Mouse (Mus musculus): ENCODE measurements around the gene Hamp2. TPM values are rescaled to one million over a fixed set of nuclear protein-coding genes. Genes with fewer than 3 reads are reported as not detected.

Hamp2 gene
- polyA plus RNA-seq, 1 experiment from 2014 or later: not detected

- 48% methylated on average over 4 of the region's 4 CpGs for WGBS
- no peak overlapping the region for H3K27ac ChIP-seq (ENCODE audit: low read depth, low read length)
- no peaks in the 10 kb centered on the region for H3K36me3 ChIP-seq (ENCODE audit: control insufficient read depth, insufficient read depth, low read length)
- H3K4me1 ChIP-seq (replicated peaks; ENCODE audit: control insufficient read depth, insufficient read depth, low read length): no peaks in the 10 kb centered on the region
- ATAC-seq (replicated peaks; ENCODE audit: low FRiP score) (no peak), DNase-seq (ENCODE audit: low spot score) (no peak)
- no peak overlapping the region for H3K4me3 ChIP-seq (ENCODE audit: low read depth, low read length)
- no peaks in the 10 kb centered on the region for H3K27me3 ChIP-seq (ENCODE audit: control insufficient read depth, insufficient read depth, low read length)
- H3K9ac ChIP-seq (ENCODE audit: low read length): no peak overlapping the region
- H3K9me3 ChIP-seq (ENCODE audit: control insufficient read depth, low read length): no peaks in the 10 kb centered on the region
- H3K4me2 ChIP-seq (ENCODE audit: low read depth, low read length, severe bottlenecking): no peak overlapping the region
Observed at GRCm38 (mm10) chr7:30917219-30917618, 7.3 kb downstream of the Hamp2 start.

DNA sequence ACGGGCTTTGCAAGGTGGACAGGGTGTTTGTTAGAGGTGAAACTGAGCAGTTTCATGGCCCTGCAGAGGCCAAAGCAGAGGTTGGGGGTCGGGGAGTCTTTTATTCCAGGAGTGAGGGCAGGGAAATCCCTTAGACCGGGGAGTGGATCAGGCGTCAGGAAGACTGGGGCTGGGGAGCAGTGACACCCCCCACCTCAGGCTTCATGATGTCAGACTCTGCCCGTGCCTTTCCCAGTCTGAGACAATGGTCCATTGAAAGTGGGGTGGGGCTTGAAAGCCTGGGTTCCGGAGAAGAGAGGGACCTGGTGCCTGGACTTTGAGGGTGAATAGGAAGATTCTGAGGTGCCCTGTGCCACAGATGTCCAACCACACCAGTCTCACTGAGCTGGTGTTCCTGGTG, 7.8 kb downstream of the Hamp2 start:
- Histone ChIP-seq H3K27ac (ENCODE audit: low read depth, low read length) (no peak overlapping the region), H3K4me2 (ENCODE audit: low read depth, low read length, severe bottlenecking) (no peak overlapping the region), H3K36me3 (ENCODE audit: control insufficient read depth, insufficient read depth, low read length) (no peaks in the 10 kb centered on the region), H3K27me3 (ENCODE audit: control insufficient read depth, insufficient read depth, low read length) (no peaks in the 10 kb centered on the region), H3K9ac (ENCODE audit: low read length) (no peak overlapping the region), H3K4me3 (ENCODE audit: low read depth, low read length) (no peak overlapping the region), H3K9me3 (ENCODE audit: control insufficient read depth, low read length) (no peaks in the 10 kb centered on the region), H3K4me1 (replicated peaks; ENCODE audit: control insufficient read depth, insufficient read depth, low read length) (no peaks in the 10 kb centered on the region)
- ATAC-seq (replicated peaks; ENCODE audit: low FRiP score) (no peak), DNase-seq (ENCODE audit: low spot score) (no peak)
- 18% methylated on average over 6 of the region's 6 CpGs for WGBS

DNA sequence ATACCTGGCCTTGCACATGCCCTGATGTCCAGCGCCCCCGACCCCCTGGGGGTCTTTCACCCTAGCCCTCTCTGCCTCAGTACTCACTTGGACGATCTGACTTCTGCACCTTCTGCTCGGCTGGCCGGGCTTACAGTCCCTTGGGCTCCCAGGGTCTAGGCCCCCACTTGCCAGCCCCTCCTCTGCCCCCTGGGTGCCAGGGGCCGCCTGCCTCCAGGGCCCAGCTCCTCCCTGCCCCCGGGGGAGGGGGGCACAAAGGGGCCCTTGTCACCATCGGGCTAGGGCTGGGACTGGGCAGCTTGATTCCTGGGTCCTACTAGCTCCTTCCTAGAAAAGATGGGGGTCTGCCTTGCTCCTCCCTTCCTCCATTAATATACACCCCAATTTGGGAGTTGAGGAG, 9.7 kb downstream of the Hamp2 start, which contains the start of gene Mag:
Gene Mag, minus strand, starts transcription at position 142 of the 400 bp plus-strand sequence.
- DNase-seq (ENCODE audit: low spot score): no peak
- Histone ChIP-seq H3K4me2 (ENCODE audit: low read depth, low read length, severe bottlenecking) (no peak within 1 kb of the TSS), H3K4me3 (ENCODE audit: low read depth, low read length) (no peak within 1 kb of the TSS), H3K9ac (ENCODE audit: low read length) (no peak within 1 kb of the TSS), H3K9me3 (ENCODE audit: control insufficient read depth, low read length) (no peaks in the 10 kb centered on the region), H3K36me3 (ENCODE audit: control insufficient read depth, insufficient read depth, low read length) (no peaks in the 10 kb centered on the region), H3K27ac (ENCODE audit: low read depth, low read length) (no peak within 1 kb of the TSS), H3K4me1 (replicated peaks; ENCODE audit: control insufficient read depth, insufficient read depth, low read length) (no peaks in the 10 kb centered on the region), H3K27me3 (ENCODE audit: control insufficient read depth, insufficient read depth, low read length) (no peaks in the 10 kb centered on the region)
- ATAC-seq (replicated peaks; ENCODE audit: low FRiP score): no peak
- 83% methylated on average over 8 of the region's 8 CpGs for WGBS

DNA sequence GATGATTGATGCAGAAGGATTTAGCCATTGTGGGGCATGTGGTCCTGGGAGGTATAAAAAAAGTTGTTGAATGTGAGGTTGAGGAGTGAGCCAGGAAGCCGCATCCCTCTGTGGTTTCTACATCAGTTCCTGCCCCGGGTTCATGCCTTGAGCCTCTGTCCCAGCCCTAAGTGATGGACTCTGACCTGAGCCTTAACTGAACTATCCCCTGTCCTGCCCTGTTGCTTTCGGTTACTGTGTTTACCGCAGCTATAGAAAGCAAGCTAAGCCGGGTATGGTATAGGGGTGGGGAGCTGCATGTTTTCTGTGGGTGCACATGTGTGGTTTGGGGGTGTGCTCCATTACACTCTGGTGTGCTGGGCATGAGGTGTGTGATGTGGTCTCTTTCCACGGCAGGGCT, 14.7 kb downstream of the Hamp2 start:
- H3K4me2 ChIP-seq (ENCODE audit: low read depth, low read length, severe bottlenecking): no peak overlapping the region
- H3K9ac ChIP-seq (ENCODE audit: low read length): no peak overlapping the region
- no peak overlapping the region for H3K4me3 ChIP-seq (ENCODE audit: low read depth, low read length)
- no peaks in the 10 kb centered on the region for H3K36me3 ChIP-seq (ENCODE audit: control insufficient read depth, insufficient read depth, low read length)
- 0 out of 2 replicates have a peak, but pooled peaks cover 2% of the 10 kb centered on the region for H3K4me1 ChIP-seq (replicated peaks; ENCODE audit: control insufficient read depth, insufficient read depth, low read length)
- DNase-seq (ENCODE audit: low spot score) (no peak), ATAC-seq (replicated peaks; ENCODE audit: low FRiP score) (no peak)
- no peaks in the 10 kb centered on the region for H3K9me3 ChIP-seq (ENCODE audit: control insufficient read depth, low read length)
- peaks cover 2% of the 10 kb centered on the region; the same call in 1 of the 2 replicates for H3K27me3 ChIP-seq (ENCODE audit: control insufficient read depth, insufficient read depth, low read length)
- H3K27ac ChIP-seq (ENCODE audit: low read depth, low read length): no peak overlapping the region
- WGBS: 84% methylated on average over 6 of the region's 6 CpGs

- Histone ChIP-seq H3K27me3 (ENCODE audit: control insufficient read depth, insufficient read depth, low read length) (peaks cover 2% of the 10 kb centered on the region; the same call in 1 of the 2 replicates), H3K4me2 (ENCODE audit: low read depth, low read length, severe bottlenecking) (peak overlapping the region; percentile 49), H3K9ac (ENCODE audit: low read length) (no peak overlapping the region), H3K4me3 (ENCODE audit: low read depth, low read length) (peak overlapping the region; percentile 16), H3K27ac (ENCODE audit: low read depth, low read length) (no peak overlapping the region), H3K36me3 (ENCODE audit: control insufficient read depth, insufficient read depth, low read length) (no peaks in the 10 kb centered on the region), H3K4me1 (replicated peaks; ENCODE audit: control insufficient read depth, insufficient read depth, low read length) (0 out of 2 replicates have a peak, but pooled peaks cover 2% of the 10 kb centered on the region), H3K9me3 (ENCODE audit: control insufficient read depth, low read length) (no peaks in the 10 kb centered on the region)
- ATAC-seq (replicated peaks; ENCODE audit: low FRiP score) (no peak; the same call in 1 of the 2 replicates), DNase-seq (ENCODE audit: low spot score) (no peak)
- 27% methylated on average over 17 of the region's 17 CpGs for WGBS
Observed at GRCm38 (mm10) chr7:30908992-30909431, 15.5 kb downstream of the Hamp2 start.

GRCm38 (mm10) chr7:30908277-30908991, 16.0 kb downstream of the Hamp2 start:
- WGBS: 2% methylated on average over 23 of the region's 26 CpGs
- H3K9ac ChIP-seq (ENCODE audit: low read length): no peak overlapping the region; the same call in 1 of the 2 replicates
- H3K4me3 ChIP-seq (ENCODE audit: low read depth, low read length): peak overlapping the region; percentile 16
- H3K4me2 ChIP-seq (ENCODE audit: low read depth, low read length, severe bottlenecking): peak overlapping the region; percentile 49
- no peaks in the 10 kb centered on the region for H3K9me3 ChIP-seq (ENCODE audit: control insufficient read depth, low read length)
- peaks cover 2% of the 10 kb centered on the region; the same call in 1 of the 2 replicates for H3K27me3 ChIP-seq (ENCODE audit: control insufficient read depth, insufficient read depth, low read length)
- peak; percentile 73 for DNase-seq (ENCODE audit: low spot score)
- no peaks in the 10 kb centered on the region for H3K36me3 ChIP-seq (ENCODE audit: control insufficient read depth, insufficient read depth, low read length)
- peak; percentile 66 for ATAC-seq (replicated peaks; ENCODE audit: low FRiP score)
- no peak overlapping the region for H3K27ac ChIP-seq (ENCODE audit: low read depth, low read length)
- 0 out of 2 replicates have a peak, but pooled peaks cover 2% of the 10 kb centered on the region for H3K4me1 ChIP-seq (replicated peaks; ENCODE audit: control insufficient read depth, insufficient read depth, low read length)

- no peaks in the 10 kb centered on the region for H3K9me3 ChIP-seq (ENCODE audit: control insufficient read depth, low read length)
- no peak overlapping the region for H3K4me3 ChIP-seq (ENCODE audit: low read depth, low read length)
- peaks cover 2% of the 10 kb centered on the region; the same call in 1 of the 2 replicates for H3K27me3 ChIP-seq (ENCODE audit: control insufficient read depth, insufficient read depth, low read length)
- DNase-seq (ENCODE audit: low spot score): no peak
- H3K4me1 ChIP-seq (replicated peaks; ENCODE audit: control insufficient read depth, insufficient read depth, low read length): 0 out of 2 replicates have a peak, but pooled peaks cover 2% of the 10 kb centered on the region
- no peak overlapping the region for H3K4me2 ChIP-seq (ENCODE audit: low read depth, low read length, severe bottlenecking)
- WGBS: 60% methylated on average over 4 of the region's 4 CpGs
- ATAC-seq (replicated peaks; ENCODE audit: low FRiP score): no peak
- H3K36me3 ChIP-seq (ENCODE audit: control insufficient read depth, insufficient read depth, low read length): no peaks in the 10 kb centered on the region
- H3K27ac ChIP-seq (ENCODE audit: low read depth, low read length): no peak overlapping the region
- H3K9ac ChIP-seq (ENCODE audit: low read length): no peak overlapping the region
Observed at GRCm38 (mm10) chr7:30904042-30904441, 20.4 kb downstream of the Hamp2 start.

GRCm38 (mm10) chr7:30895217-30895616, 29.3 kb downstream of the Hamp2 start:
- Histone ChIP-seq H3K9ac (ENCODE audit: low read length) (no peak overlapping the region), H3K27me3 (ENCODE audit: control insufficient read depth, insufficient read depth, low read length) (no peaks in the 10 kb centered on the region), H3K4me1 (replicated peaks; ENCODE audit: control insufficient read depth, insufficient read depth, low read length) (no peaks in the 10 kb centered on the region), H3K4me3 (ENCODE audit: low read depth, low read length) (no peak overlapping the region), H3K4me2 (ENCODE audit: low read depth, low read length, severe bottlenecking) (no peak overlapping the region), H3K27ac (ENCODE audit: low read depth, low read length) (no peak overlapping the region), H3K9me3 (ENCODE audit: control insufficient read depth, low read length) (no peaks in the 10 kb centered on the region), H3K36me3 (ENCODE audit: control insufficient read depth, insufficient read depth, low read length) (no peaks in the 10 kb centered on the region)
- ATAC-seq (replicated peaks; ENCODE audit: low FRiP score) (no peak), DNase-seq (ENCODE audit: low spot score) (no peak)
- 91% methylated on average over 3 of the region's 3 CpGs for WGBS

GRCm38 (mm10) chr7:30892515-30892914, 32.0 kb downstream of the Hamp2 start:
- H3K4me2 ChIP-seq (ENCODE audit: low read depth, low read length, severe bottlenecking): no peak overlapping the region
- no peak overlapping the region for H3K4me3 ChIP-seq (ENCODE audit: low read depth, low read length)
- no peak overlapping the region for H3K9ac ChIP-seq (ENCODE audit: low read length)
- no peaks in the 10 kb centered on the region for H3K36me3 ChIP-seq (ENCODE audit: control insufficient read depth, insufficient read depth, low read length)
- no peak for ATAC-seq (replicated peaks; ENCODE audit: low FRiP score)
- no peak for DNase-seq (ENCODE audit: low spot score)
- no peaks in the 10 kb centered on the region for H3K4me1 ChIP-seq (replicated peaks; ENCODE audit: control insufficient read depth, insufficient read depth, low read length)
- H3K27ac ChIP-seq (ENCODE audit: low read depth, low read length): no peak overlapping the region
- H3K27me3 ChIP-seq (ENCODE audit: control insufficient read depth, insufficient read depth, low read length): no peaks in the 10 kb centered on the region
- no peaks in the 10 kb centered on the region for H3K9me3 ChIP-seq (ENCODE audit: control insufficient read depth, low read length)
- WGBS: 59% methylated on average over 3 of the region's 3 CpGs
